Mouse (Mus musculus): ENCODE data around the gene Efcab7.

Efcab7 gene

GRCm38 (mm10) chr4:99829094-99830073 is at the start of gene Efcab7:
Efcab7 (plus strand) TSS chr4:99829198.
- DNase-seq (ENCODE audit: low spot score in 2 of 2) = peak; percentile 71 to 77

GRCm38 (mm10) chr4:99792365-99792764 is 36.6 kb upstream of the Efcab7 start:
- no peak for DNase-seq (ENCODE audit: low spot score in 2 of 2)

GRCm38 (mm10) chr4:99816697-99817460 is 12.1 kb upstream of the Efcab7 start:
- no peak for DNase-seq (ENCODE audit: low spot score in 2 of 2)

GRCm38 (mm10) chr4:99828337-99828736 is 661 bp upstream of the Efcab7 start:
- DNase-seq (ENCODE audit: low spot score in 2 of 2) = no peak

- DNase-seq (ENCODE audit: low spot score in 2 of 2) = no peak
Measured at GRCm38 (mm10) chr4:99828739-99829093, 282 bp upstream of the Efcab7 start.

- DNase-seq (ENCODE audit: low spot score in 2 of 2) = peak in 1 of 2 experiments; percentile 5
Measured at GRCm38 (mm10) chr4:99881882-99882281, 52.9 kb downstream of the Efcab7 start.

- DNase-seq (ENCODE audit: low spot score in 2 of 2) = no peak
Measured at GRCm38 (mm10) chr4:99882405-99882804, 53.4 kb downstream of the Efcab7 start.

- peak in 1 of 2 experiments; percentile 49 for DNase-seq (ENCODE audit: low spot score in 2 of 2)
Measured at GRCm38 (mm10) chr4:99913894-99914451, 85.0 kb downstream of the Efcab7 start.

GRCm38 (mm10) chr4:99926380-99926779 is 97.4 kb downstream of the Efcab7 start:
- DNase-seq (ENCODE audit: low spot score in 2 of 2) = no peak

- no peak for DNase-seq (ENCODE audit: low spot score in 2 of 2)
Measured at GRCm38 (mm10) chr4:99928521-99928920, 99.5 kb downstream of the Efcab7 start.

- peak in 1 of 2 experiments; percentile 38 for DNase-seq (ENCODE audit: low spot score in 2 of 2)
Measured at GRCm38 (mm10) chr4:99929149-99929612, 100.2 kb downstream of the Efcab7 start, which contains the start of gene Pgm1. Pgm1 (plus strand) TSS chr4:99929414.

- DNase-seq (ENCODE audit: low spot score in 2 of 2) = peak; percentile 36 to 42
Measured at GRCm38 (mm10) chr4:99929613-99930517, 100.9 kb downstream of the Efcab7 start, which contains the start of gene Itgb3bp. Itgb3bp (minus strand) TSS chr4:99929813.

- no peak for DNase-seq (ENCODE audit: low spot score in 2 of 2)
Measured at GRCm38 (mm10) chr4:99930518-99931239, 101.7 kb downstream of the Efcab7 start.

- DNase-seq (ENCODE audit: low spot score in 2 of 2) = no peak
Measured at GRCm38 (mm10) chr4:99931240-99931580, 102.2 kb downstream of the Efcab7 start.

GRCm38 (mm10) chr4:99931807-99932206 is 102.8 kb downstream of the Efcab7 start:
- DNase-seq (ENCODE audit: low spot score in 2 of 2) = no peak

- DNase-seq (ENCODE audit: low spot score in 2 of 2) = no peak
Measured at GRCm38 (mm10) chr4:99934859-99935258, 105.9 kb downstream of the Efcab7 start.

- DNase-seq (ENCODE audit: low spot score in 2 of 2) = no peak
Measured at GRCm38 (mm10) chr4:99936278-99936677, 107.3 kb downstream of the Efcab7 start.

- no peak for DNase-seq (ENCODE audit: low spot score in 2 of 2)
Measured at GRCm38 (mm10) chr4:99939711-99940505, 110.9 kb downstream of the Efcab7 start.

GRCm38 (mm10) chr4:99941655-99942414 is 112.8 kb downstream of the Efcab7 start:
- DNase-seq (ENCODE audit: low spot score in 2 of 2) = no peak

Data from thymus, postnatal 10 days (tissue).